Mouse (Mus musculus) forebrain, postnatal 0 days (tissue): ENCODE results near the gene Zfp280d. TPM values are rescaled to one million over a fixed set of nuclear protein-coding genes. Genes with fewer than 3 reads are reported as not detected.
"Not testable (repeated sequence)": the region's sequence is repeated elsewhere in the genome, so short reads cannot be mapped to it uniquely, and the experiment has no call there.

ENCODE experiments used
- ATAC-seq: fragments of 200-750 bp; cut with Nextera tagmentation; 2 replicates; pipeline ENCODE4 v1.8.0; 2017; ENCODE audit warnings: mild to moderate bottlenecking, moderate library complexity
- DNase-seq: peaks from one replicate; pipeline ENCODE4 v3.0.0-alpha.2; 2015
- H3K27ac ChIP-seq: fragments of 300-500 bp; sonication (generic); 2 replicates; pipeline ENCODE4 v1.5.1; 2014; ENCODE audit warnings: low read depth, mild to moderate bottlenecking, antibody characterized with exemption, low read length, moderate library complexity, mixed read lengths
- H3K27me3 ChIP-seq: fragments of 300-500 bp; sonication (generic); 2 replicates; pipeline ENCODE4 v1.6.1; 2014; ENCODE audit warnings: mild to moderate bottlenecking, low read length, mixed read lengths; ENCODE audit not compliant: insufficient read depth
- H3K36me3 ChIP-seq: fragments of 300-500 bp; sonication (generic); 2 replicates; pipeline ENCODE4 v1.6.1; 2014; ENCODE audit warnings: mild to moderate bottlenecking, moderate library complexity; ENCODE audit not compliant: insufficient read depth
- H3K4me1 ChIP-seq: fragments of 300-500 bp; sonication (generic); 2 replicates; pipeline ENCODE4 v1.6.1; 2014; ENCODE audit warnings: antibody characterized with exemption; ENCODE audit not compliant: insufficient read depth
- H3K4me2 ChIP-seq: fragments of 300-500 bp; sonication (generic); 2 replicates; pipeline ENCODE4 v1.6.1; 2014; ENCODE audit warnings: low read depth, mild to moderate bottlenecking, moderate library complexity
- H3K4me3 ChIP-seq: fragments of 300-500 bp; sonication (generic); 2 replicates; pipeline ENCODE4 v1.5.1; 2014; ENCODE audit warnings: low read depth, low read length, mixed read lengths
- H3K9ac ChIP-seq: fragments of 300-500 bp; sonication (generic); 2 replicates; pipeline ENCODE4 v1.6.1; 2014; ENCODE audit warnings: mild to moderate bottlenecking
- H3K9me3 ChIP-seq: fragments of 300-500 bp; sonication (generic); 2 replicates; pipeline ENCODE4 v1.6.1; 2016; ENCODE audit warnings: low read length
- CTCF ChIP-seq: sonication (generic); IDR thresholded peaks from 2 replicates; pipeline ENCODE4 v1.5.1; 2016; ENCODE audit warnings: antibody characterized with exemption, control low read depth, low read depth
- WGBS: fragments of 180-500 bp; shearing (Covaris S2); extraction: QIAGEN DNeasy Blood & Tissue Kit; methylation state at CpG from one replicate; pipeline ENCODE4 v1.1.7; 2014; 5-methylcytosine and 5-hydroxymethylcytosine counted together
- polyA plus RNA-seq: library from polyadenylated mRNA; unstranded; fragments of >200 nt; fragmentation: Nextera tagmentation; extraction: Ambion mirVana; gene quantifications from 2 replicates; pipeline ENCODE4 v1.2.1, GENCODE M21; 2015
- total RNA-seq: library from RNA; depleted of rRNA; stranded (reverse); fragments of >200 nt; gene quantifications from 2 replicates; pipeline ENCODE4 v1.2.3, GENCODE M21; 2014

Zfp280d gene
- total and polyA plus RNA-seq, 2 experiments from 2014 or later, result 24.1 to 93.6 TPM

- H3K4me2 ChIP-seq, result no peak overlapping the region
These were observed 114.9 kb downstream of the Zfp280d start for GRCm38 (mm10) chr9:72389431-72390002.

GRCm38 (mm10) chr9:72390321-72391077 is 115.8 kb downstream of the Zfp280d start:
- TF ChIP-seq CTCF, result no peak
- no peak for DNase-seq
- Histone ChIP-seq H3K36me3 (no peaks in the 10 kb centered on the region), H3K27me3 (no peaks in the 10 kb centered on the region), H3K27ac (no peak overlapping the region), H3K9ac (no peak overlapping the region), H3K4me3 (no peak overlapping the region), H3K4me2 (no peak overlapping the region), H3K4me1 (peaks cover 11% of the 10 kb centered on the region; the same call in 1 of the 2 replicates), H3K9me3 (no peaks in the 10 kb centered on the region)
- ATAC-seq, result no peak
- WGBS, result 87% methylated on average over 12 of the region's 12 CpGs

More at GRCm38 (mm10) chr9:72389431-72390002, 114.9 kb downstream of the Zfp280d start:
- Histone ChIP-seq H3K9me3 (no peaks in the 10 kb centered on the region), H3K27ac (no peak overlapping the region), H3K36me3 (no peaks in the 10 kb centered on the region), H3K27me3 (no peaks in the 10 kb centered on the region), H3K4me3 (no peak overlapping the region), H3K4me1 (peaks cover 11% of the 10 kb centered on the region; the same call in 1 of the 2 replicates), H3K9ac (no peak overlapping the region)
- no peak for TF ChIP-seq CTCF
- WGBS, result 73% methylated on average over 14 of the region's 14 CpGs
- no peak for ATAC-seq
- DNase-seq, result no peak

GRCm38 (mm10) chr9:72392686-72393085 is 118.0 kb downstream of the Zfp280d start:
- Histone ChIP-seq H3K27ac (no peak overlapping the region), H3K9me3 (no peaks in the 10 kb centered on the region), H3K9ac (no peak overlapping the region), H3K27me3 (no peaks in the 10 kb centered on the region), H3K4me2 (no peak overlapping the region), H3K4me3 (no peak overlapping the region), H3K36me3 (no peaks in the 10 kb centered on the region), H3K4me1 (peaks cover 11% of the 10 kb centered on the region; the same call in 1 of the 2 replicates)
- WGBS, result 56% methylated on average over 7 of the region's 7 CpGs
- TF ChIP-seq CTCF, result no peak
- ATAC-seq (no peak), DNase-seq (no peak)

GRCm38 (mm10) chr9:72393238-72393637 is 118.6 kb downstream of the Zfp280d start:
- Histone ChIP-seq H3K9me3 (no peaks in the 10 kb centered on the region), H3K36me3 (no peaks in the 10 kb centered on the region), H3K4me1 (peaks cover 11% of the 10 kb centered on the region; the same call in 1 of the 2 replicates), H3K27ac (no peak overlapping the region), H3K27me3 (no peaks in the 10 kb centered on the region), H3K9ac (no peak overlapping the region), H3K4me3 (no peak overlapping the region), H3K4me2 (no peak overlapping the region)
- no peak for TF ChIP-seq CTCF
- 45% methylated on average over 15 of the region's 15 CpGs for WGBS
- DNase-seq (no peak), ATAC-seq (no peak)

- Histone ChIP-seq H3K9me3 (no peaks in the 10 kb centered on the region), H3K4me2 (no peak overlapping the region), H3K9ac (no peak overlapping the region), H3K4me3 (no peak overlapping the region), H3K36me3 (no peaks in the 10 kb centered on the region), H3K4me1 (peaks cover 11% of the 10 kb centered on the region; the same call in 1 of the 2 replicates), H3K27ac (peak overlapping the region; percentile 29; the same call in 1 of the 2 replicates), H3K27me3 (no peaks in the 10 kb centered on the region)
- 37% methylated on average over 8 of the region's 8 CpGs for WGBS
- DNase-seq, result no peak
- ATAC-seq, result peak; percentile 74
- no peak for TF ChIP-seq CTCF
These were observed 119.2 kb downstream of the Zfp280d start for GRCm38 (mm10) chr9:72393869-72394341.

- DNase-seq, result no peak
These were observed 125.5 kb downstream of the Zfp280d start for GRCm38 (mm10) chr9:72400121-72400520.

GRCm38 (mm10) chr9:72401769-72402168 is 127.1 kb downstream of the Zfp280d start:
- not testable (repeated sequence) for ATAC-seq, H3K4me1 ChIP-seq, H3K9ac ChIP-seq, H3K27ac ChIP-seq, H3K4me2 ChIP-seq, H3K4me3 ChIP-seq, DNase-seq, H3K27me3 ChIP-seq, H3K9me3 ChIP-seq, H3K36me3 ChIP-seq
- WGBS, result 71% methylated on average over 4 of the region's 4 CpGs
- TF ChIP-seq CTCF, result peak; percentile 22; the same call in 1 of the 2 replicates

More at GRCm38 (mm10) chr9:72400121-72400520, 125.5 kb downstream of the Zfp280d start:
- Histone ChIP-seq H3K9ac (no peak overlapping the region), H3K4me3 (no peak overlapping the region), H3K27me3 (no peaks in the 10 kb centered on the region), H3K27ac (no peak overlapping the region), H3K36me3 (no peaks in the 10 kb centered on the region), H3K9me3 (no peaks in the 10 kb centered on the region), H3K4me1 (no peaks in the 10 kb centered on the region), H3K4me2 (no peak overlapping the region)
- TF ChIP-seq CTCF, result no peak
- 16% methylated on average over 4 of the region's 4 CpGs for WGBS
- ATAC-seq, result no peak; the same call in 1 of the 2 replicates
